Mouse (Mus musculus) midbrain, embryonic 14.5 days (tissue): ENCODE measurements at regions not wholly inside any gene's neighbourhood (a gene's known extent, or its start where the extent isn't known, plus 50 kb on each side); places are given as distances from the start of the nearest gene placed in this dataset.

Experiments
- ATAC-seq: fragments of 200-750 bp; cut with Nextera tagmentation; 2 replicates; pipeline ENCODE4 v1.8.0; 2017; ENCODE audit warnings: moderate number of reproducible peaks, moderate library complexity; ENCODE audit not compliant: low FRiP score, low TSS enrichment
- DNase-seq: peaks from one replicate; pipeline ENCODE4 v3.0.0-alpha.2; 2015
- H3K27ac ChIP-seq: fragments of 300-500 bp; sonication (generic); replicated peaks from 2 replicates; pipeline ENCODE4 v1.5.1; 2014; ENCODE audit warnings: mild to moderate bottlenecking, low read depth, low read length, moderate library complexity
- H3K27me3 ChIP-seq: fragments of 300-500 bp; sonication (generic); 2 replicates; pipeline ENCODE4 v1.6.1; 2014; ENCODE audit warnings: low read length, control low read depth, mixed read lengths; ENCODE audit not compliant: control insufficient read depth, insufficient read depth
- H3K36me3 ChIP-seq: fragments of 300-500 bp; sonication (generic); 2 replicates; pipeline ENCODE4 v1.6.1; 2014; ENCODE audit warnings: low read length, control low read depth; ENCODE audit not compliant: control insufficient read depth, insufficient read depth
- H3K4me1 ChIP-seq: fragments of 300-500 bp; sonication (generic); 2 replicates; pipeline ENCODE4 v1.6.1; 2014; ENCODE audit warnings: mild to moderate bottlenecking, antibody characterized with exemption, low read length, control low read depth; ENCODE audit not compliant: control insufficient read depth, insufficient read depth
- H3K4me2 ChIP-seq: fragments of 300-500 bp; sonication (generic); 2 replicates; pipeline ENCODE4 v1.6.1; 2014; ENCODE audit warnings: mild to moderate bottlenecking, low read length, moderate library complexity
- H3K4me3 ChIP-seq: fragments of 300-500 bp; sonication (generic); replicated peaks from 2 replicates; pipeline ENCODE4 v1.5.1; 2014; ENCODE audit warnings: low read depth, low read length
- H3K9ac ChIP-seq: fragments of 300-500 bp; sonication (generic); replicated peaks from 2 replicates; pipeline ENCODE4 v1.6.1; 2014; ENCODE audit warnings: mild to moderate bottlenecking, low read length, moderate library complexity
- H3K9me3 ChIP-seq: fragments of 300-500 bp; sonication (generic); 2 replicates; pipeline ENCODE4 v1.6.1; 2016; ENCODE audit warnings: low read length, control low read depth, mixed read lengths; ENCODE audit not compliant: control insufficient read depth
- WGBS: fragments of 180-500 bp; shearing (Covaris S2); extraction: QIAGEN DNeasy Blood & Tissue Kit; methylation state at CpG from one replicate; pipeline ENCODE4 v1.1.7; 2014; 5-methylcytosine and 5-hydroxymethylcytosine counted together

DNA sequence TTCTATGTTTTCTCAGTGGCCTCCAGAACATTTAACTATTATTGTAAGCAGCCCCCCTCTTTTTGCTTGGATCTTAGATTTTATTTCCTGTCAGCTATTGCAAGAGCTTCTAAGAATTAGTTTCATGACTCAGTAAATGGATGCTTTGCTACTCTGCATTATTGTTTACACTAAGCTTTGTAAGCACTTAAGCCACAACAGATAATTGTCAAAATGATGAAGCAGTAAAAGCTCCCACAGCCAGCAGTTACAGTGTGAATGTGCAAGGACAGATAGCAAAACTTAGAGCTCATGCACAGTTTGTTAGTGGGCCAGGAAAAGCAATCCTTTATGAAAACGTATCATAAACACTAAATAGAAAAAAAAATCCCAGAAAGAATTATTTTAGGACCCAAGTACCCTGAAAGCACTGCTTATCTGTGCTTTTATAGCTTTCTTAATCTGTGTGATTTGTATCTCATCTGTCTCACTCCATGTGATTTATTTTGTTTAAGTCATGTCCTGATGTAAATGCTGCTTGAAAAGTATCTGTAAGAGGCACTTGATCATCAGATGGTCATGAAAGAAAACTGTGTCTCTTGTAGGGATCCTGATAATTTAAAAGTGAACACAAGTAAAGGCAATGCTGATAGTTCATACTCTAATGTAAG is 584.2 kb upstream of the Nr2f1 start:
- DNase-seq (no peak), ATAC-seq (no peak)

More for the DNA sequence above, 584.2 kb upstream of the Nr2f1 start:
- no peak overlapping the region for H3K4me3 ChIP-seq
- H3K9me3 ChIP-seq: no peaks in the 10 kb centered on the region
- H3K4me1 ChIP-seq: no peaks in the 10 kb centered on the region
- no peaks in the 10 kb centered on the region for H3K27me3 ChIP-seq
- no peaks in the 10 kb centered on the region for H3K36me3 ChIP-seq
- no peak overlapping the region for H3K4me2 ChIP-seq
- no peak overlapping the region for H3K9ac ChIP-seq
- no peak overlapping the region for H3K27ac ChIP-seq
- 77% methylated on average over 1 of the region's 1 CpGs for WGBS
